Mouse (Mus musculus) kidney, embryonic 15.5 days (tissue): ENCODE results near the gene Traf4. TPM values are rescaled to one million over a fixed set of nuclear protein-coding genes. Genes with fewer than 3 reads are reported as not detected.

ENCODE experiments used
- ATAC-seq: fragments of 200-750 bp; cut with Nextera tagmentation; replicated peaks from 2 replicates; pipeline ENCODE4 v1.8.0; 2017; ENCODE audit warnings: moderate TSS enrichment; ENCODE audit not compliant: low FRiP score
- H3K27ac ChIP-seq: fragments of 300-500 bp; sonication (generic); 2 replicates; pipeline ENCODE4 v1.5.1; 2015; ENCODE audit warnings: mild to moderate bottlenecking, inconsistent platforms
- H3K27me3 ChIP-seq: fragments of 300-500 bp; sonication (generic); 2 replicates; pipeline ENCODE4 v1.6.1; 2015; ENCODE audit warnings: inconsistent platforms
- H3K36me3 ChIP-seq: fragments of 300-500 bp; sonication (generic); 2 replicates; pipeline ENCODE4 v1.6.1; 2015; ENCODE audit warnings: inconsistent platforms
- H3K4me1 ChIP-seq: fragments of 300-500 bp; sonication (generic); 2 replicates; pipeline ENCODE4 v1.6.1; 2015; ENCODE audit warnings: inconsistent platforms
- H3K4me2 ChIP-seq: fragments of 300-500 bp; sonication (generic); 2 replicates; pipeline ENCODE4 v1.6.1; 2015; ENCODE audit warnings: moderate library complexity, mild to moderate bottlenecking, inconsistent platforms
- H3K4me3 ChIP-seq: fragments of 300-500 bp; sonication (generic); replicated peaks from 2 replicates; pipeline ENCODE4 v1.5.1; 2015; ENCODE audit warnings: mild to moderate bottlenecking, inconsistent platforms
- H3K9ac ChIP-seq: fragments of 300-500 bp; sonication (generic); 2 replicates; pipeline ENCODE4 v1.6.1; 2015; ENCODE audit warnings: mild to moderate bottlenecking, inconsistent platforms
- H3K9me3 ChIP-seq: fragments of 300-500 bp; sonication (generic); replicated peaks from 2 replicates; pipeline ENCODE4 v1.6.1; 2016; ENCODE audit warnings: inconsistent platforms
- WGBS: fragments of 180-500 bp; shearing (Covaris S2); methylation state at CpG from one replicate; pipeline ENCODE4 v1.1.7; 2015; ENCODE audit warnings: mixed read lengths; 5-methylcytosine and 5-hydroxymethylcytosine counted together
- polyA plus RNA-seq: library from polyadenylated mRNA; unstranded; fragments of >200 nt; fragmentation: Nextera tagmentation; extraction: Ambion mirVana; gene quantifications from 2 replicates; pipeline ENCODE4 v1.2.1, GENCODE M21; 2015

Traf4 gene
- polyA plus RNA-seq = 94.2 and 99.5 TPM in 2 replicates

DNA sequence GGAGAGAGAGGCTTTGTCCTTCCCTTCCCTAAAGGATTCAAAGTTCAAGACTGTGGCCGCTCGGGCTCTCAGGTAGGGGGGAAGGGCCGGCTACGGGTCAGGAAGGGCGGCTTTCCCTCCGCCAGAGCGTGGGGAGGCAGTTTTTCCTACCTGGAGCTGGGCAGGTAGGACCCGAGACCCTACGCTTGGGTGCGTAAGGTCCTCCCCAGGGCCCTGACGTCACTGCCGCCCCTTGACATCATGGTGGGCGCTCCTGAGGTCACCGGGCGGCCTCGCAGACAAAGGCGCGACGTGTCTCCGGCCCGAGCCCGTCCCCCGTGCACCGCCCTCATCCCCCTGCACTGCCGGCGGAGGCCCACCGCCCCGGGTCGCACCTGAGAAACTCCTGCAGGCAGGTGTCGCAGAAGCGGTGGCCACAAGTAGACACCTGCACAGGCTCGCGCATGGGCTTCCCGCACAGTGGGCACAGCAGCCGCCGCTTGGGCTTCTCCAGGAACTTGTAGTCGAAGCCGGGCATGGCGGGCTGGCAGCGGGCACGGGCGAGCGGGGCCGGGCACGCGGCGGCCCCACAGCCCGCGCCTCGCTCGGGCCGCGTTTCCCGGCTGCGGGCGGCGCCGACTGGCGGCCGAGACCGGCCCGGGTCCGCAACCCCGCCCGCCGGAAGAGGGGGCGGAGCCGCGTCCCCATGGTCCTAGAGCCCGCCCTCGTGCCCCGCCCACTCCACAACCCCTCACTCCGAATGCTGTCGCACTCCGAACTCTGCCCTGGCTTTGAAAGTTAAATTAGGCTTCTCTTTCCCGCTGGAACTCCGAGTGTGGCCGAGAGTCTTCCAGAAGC is at the start of gene Traf4:
Gene Traf4, minus strand, starts transcription at position 666 of the 837 bp plus-strand sequence.
- Histone ChIP-seq H3K4me3 (peak within 1 kb of the TSS; percentile 100), H3K27ac (peak within 1 kb of the TSS; percentile 96), H3K4me1 (peaks cover 53% of the 10 kb centered on the region), H3K9me3 (no peaks in the 10 kb centered on the region), H3K4me2 (peak within 1 kb of the TSS; percentile 88), H3K9ac (peak within 1 kb of the TSS; percentile 100), H3K36me3 (peaks cover 35% of the 10 kb centered on the region), H3K27me3 (no peaks in the 10 kb centered on the region)
- ATAC-seq = peak; percentile 88
- WGBS = under 1% methylated on average over 78 of the region's 78 CpGs

DNA sequence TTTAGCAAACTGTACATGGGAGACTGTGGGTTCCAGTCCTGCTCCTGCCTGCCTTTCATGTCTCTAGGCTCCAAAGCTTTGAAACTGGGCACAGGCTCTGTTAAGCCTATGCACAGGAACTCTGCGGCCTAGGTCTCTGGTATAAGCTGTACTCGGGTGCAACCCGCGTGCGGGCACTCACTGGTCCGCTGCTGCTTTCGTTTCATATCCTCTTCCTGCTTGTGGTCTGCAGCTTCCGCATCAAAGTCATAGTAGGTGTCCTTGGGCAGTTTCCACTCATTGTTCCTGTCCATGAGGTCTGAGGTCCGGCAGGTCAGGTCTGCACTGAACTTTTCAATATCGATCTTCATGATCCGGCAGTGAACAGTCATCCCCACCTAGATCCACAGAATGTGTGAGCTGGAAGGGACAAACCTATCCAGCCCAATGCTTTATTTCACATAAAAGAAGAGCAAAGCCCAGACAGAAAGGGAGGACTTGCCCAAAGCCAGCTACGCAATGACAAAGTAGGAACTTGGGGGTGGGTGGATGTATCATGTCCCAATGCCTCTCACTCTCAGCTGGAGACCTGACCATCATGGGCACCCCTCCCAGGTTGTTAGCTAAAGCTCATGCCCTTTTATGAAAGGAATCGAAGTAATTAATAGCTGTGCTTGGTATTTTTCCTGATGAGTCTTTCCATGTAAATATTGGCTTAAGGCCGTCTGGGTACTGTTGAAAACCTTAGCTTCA is 47.9 kb upstream of the Traf4 start:
- WGBS = 95% methylated on average over 14 of the region's 14 CpGs
- Histone ChIP-seq H3K4me1 (no peaks in the 10 kb centered on the region), H3K4me2 (no peak overlapping the region), H3K9me3 (no peaks in the 10 kb centered on the region), H3K36me3 (peaks cover 100% of the 10 kb centered on the region), H3K27me3 (no peaks in the 10 kb centered on the region), H3K9ac (no peak overlapping the region), H3K27ac (no peak overlapping the region), H3K4me3 (no peak overlapping the region)
- ATAC-seq = no peak

DNA sequence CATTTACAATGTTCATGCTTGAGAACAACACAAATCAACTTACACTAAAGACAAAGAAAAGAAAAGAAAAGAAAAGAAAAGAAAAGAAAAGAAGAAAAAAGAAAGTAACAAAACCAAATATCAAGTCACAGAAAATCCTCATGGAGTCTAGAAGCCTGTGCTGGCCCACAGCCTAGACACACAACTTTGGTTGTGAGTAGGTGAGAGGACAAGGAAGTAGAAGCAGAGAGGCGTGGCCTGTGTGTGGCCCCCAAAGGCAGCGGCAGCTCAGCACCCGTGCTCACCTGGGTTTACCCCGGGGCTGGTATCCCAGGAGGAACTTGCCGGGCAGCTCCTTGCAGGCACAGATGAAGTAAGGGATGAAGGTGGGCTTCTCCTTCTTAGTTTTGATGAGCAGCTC is 46.1 kb upstream of the Traf4 start:
- ATAC-seq = no peak
- WGBS = 88% methylated on average over 5 of the region's 5 CpGs
- no peak overlapping the region for H3K27ac ChIP-seq
- no peaks in the 10 kb centered on the region; the same call in 1 of the 2 replicates for H3K4me1 ChIP-seq
- no peak overlapping the region for H3K4me2 ChIP-seq
- no peaks in the 10 kb centered on the region for H3K9me3 ChIP-seq
- no peak overlapping the region for H3K4me3 ChIP-seq
- peaks cover 100% of the 10 kb centered on the region for H3K36me3 ChIP-seq
- no peaks in the 10 kb centered on the region for H3K27me3 ChIP-seq
- H3K9ac ChIP-seq = no peak overlapping the region

DNA sequence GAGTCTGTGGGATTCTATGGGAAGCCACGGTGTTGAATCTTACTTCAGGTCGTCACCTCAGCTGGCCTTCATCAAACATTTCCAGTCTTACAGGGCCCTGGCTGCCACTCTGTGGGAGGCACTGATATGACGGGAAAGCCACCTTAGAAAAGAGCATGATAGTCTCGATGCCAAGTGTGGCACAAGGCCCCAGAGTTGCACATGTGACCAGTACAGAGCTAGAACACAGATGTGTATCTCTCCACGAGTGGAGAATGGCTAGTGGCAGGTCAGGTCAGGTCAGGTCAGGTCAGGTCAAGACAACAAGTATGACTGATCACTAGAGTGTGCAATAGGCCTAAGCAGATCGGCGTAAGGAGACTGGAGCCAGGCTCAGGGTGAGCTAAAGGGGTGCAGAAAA is 45.2 kb upstream of the Traf4 start:
- peaks cover 9% of the 10 kb centered on the region for H3K4me1 ChIP-seq
- H3K4me3 ChIP-seq = no peak overlapping the region
- peaks cover 100% of the 10 kb centered on the region for H3K36me3 ChIP-seq
- no peak overlapping the region for H3K9ac ChIP-seq
- H3K4me2 ChIP-seq = no peak overlapping the region
- 64% methylated on average over 7 of the region's 7 CpGs for WGBS
- no peak for ATAC-seq
- H3K9me3 ChIP-seq = no peaks in the 10 kb centered on the region
- H3K27ac ChIP-seq = no peak overlapping the region
- H3K27me3 ChIP-seq = no peaks in the 10 kb centered on the region

DNA sequence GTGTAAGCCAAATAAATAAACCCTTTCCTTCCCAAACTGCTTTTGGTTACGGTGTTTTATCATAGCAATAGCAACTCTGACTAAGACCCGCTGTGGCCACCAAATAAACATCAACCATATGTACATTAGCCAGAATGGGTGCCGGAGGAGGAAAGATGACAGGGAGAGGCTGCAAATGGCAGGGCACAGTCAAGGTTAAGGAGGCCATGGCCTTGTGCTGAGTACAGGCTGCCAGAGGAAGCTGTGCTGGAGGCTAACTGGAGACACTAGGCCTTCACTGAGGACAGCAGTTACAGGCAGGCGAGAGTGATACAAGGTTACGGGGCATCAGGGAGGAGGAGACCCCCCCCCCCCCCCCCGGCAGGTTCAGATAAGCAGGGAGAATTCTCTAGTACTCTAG is 44.5 kb upstream of the Traf4 start:
- Histone ChIP-seq H3K9me3 (no peaks in the 10 kb centered on the region), H3K36me3 (peaks cover 99% of the 10 kb centered on the region), H3K27me3 (no peaks in the 10 kb centered on the region), H3K27ac (no peak overlapping the region), H3K9ac (no peak overlapping the region), H3K4me1 (peaks cover 15% of the 10 kb centered on the region), H3K4me2 (no peak overlapping the region), H3K4me3 (no peak overlapping the region)
- no peak for ATAC-seq
- 92% methylated on average over 6 of the region's 6 CpGs for WGBS

DNA sequence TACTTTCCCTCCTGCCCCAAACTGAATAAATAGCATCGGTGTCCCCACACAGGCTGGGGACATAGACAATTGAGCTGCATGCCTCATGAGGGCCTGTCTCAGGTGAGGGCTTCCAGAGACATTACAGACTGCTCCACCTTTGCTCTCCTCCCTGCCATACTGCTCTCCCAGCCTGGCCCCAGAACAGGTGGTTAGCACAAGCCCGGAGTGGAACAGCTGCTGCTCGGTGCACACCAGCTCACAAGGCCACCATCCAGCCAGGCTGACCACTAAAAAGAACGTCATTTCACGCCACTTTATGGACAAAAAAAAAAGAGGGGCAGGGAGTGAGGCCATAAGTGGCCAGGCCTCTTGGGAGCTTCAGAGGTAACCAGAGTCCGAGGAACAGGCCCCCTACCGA is 41.8 kb upstream of the Traf4 start:
- H3K9me3 ChIP-seq = no peaks in the 10 kb centered on the region
- WGBS = 86% methylated on average over 7 of the region's 7 CpGs
- no peak overlapping the region for H3K4me3 ChIP-seq
- H3K27ac ChIP-seq = no peak overlapping the region
- H3K4me1 ChIP-seq = peaks cover 15% of the 10 kb centered on the region
- H3K36me3 ChIP-seq = peaks cover 81% of the 10 kb centered on the region
- H3K27me3 ChIP-seq = no peaks in the 10 kb centered on the region
- no peak overlapping the region for H3K4me2 ChIP-seq
- H3K9ac ChIP-seq = no peak overlapping the region
- no peak for ATAC-seq

DNA sequence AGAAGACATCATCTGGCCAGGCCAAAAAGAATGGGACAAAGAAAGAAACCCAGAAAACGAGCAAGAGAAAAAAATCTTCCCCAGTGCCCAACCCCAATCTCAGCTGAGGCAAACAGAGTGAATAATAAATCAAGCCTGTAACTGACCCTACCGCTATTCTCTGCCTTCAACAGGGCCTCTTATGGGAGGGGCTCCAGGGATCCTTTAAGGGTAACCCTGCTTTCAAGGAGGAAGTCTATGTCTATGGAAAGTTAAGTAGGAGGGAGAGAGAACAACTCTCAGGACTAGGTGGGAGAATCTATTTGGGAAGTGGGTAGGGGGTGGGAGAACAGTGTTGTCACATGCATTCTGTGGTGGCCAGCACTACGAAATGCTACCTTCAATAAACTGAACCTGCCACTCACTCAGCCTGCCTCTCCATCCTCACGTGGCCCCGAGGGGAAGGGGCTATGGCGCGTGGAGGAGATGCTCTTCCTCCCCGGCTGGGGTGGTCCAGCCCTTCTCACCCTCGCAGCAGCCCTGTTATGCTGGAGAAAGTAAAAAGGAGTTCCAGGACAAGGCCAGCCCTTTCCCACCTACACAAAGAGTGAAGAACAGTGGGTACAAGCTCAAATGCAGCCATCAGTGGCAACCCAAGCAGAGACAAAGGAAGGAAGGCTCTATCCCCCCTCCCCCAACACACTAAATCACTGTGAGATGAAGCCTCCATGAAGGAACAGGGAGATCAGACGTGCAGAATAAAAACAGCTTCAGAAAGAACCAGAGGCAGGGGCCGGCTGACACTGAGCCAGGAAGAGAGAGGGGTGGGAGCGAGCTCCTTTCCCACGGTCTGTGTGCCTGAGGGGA is 40.2 kb upstream of the Traf4 start:
- Histone ChIP-seq H3K4me1 (peaks cover 15% of the 10 kb centered on the region), H3K4me2 (no peak overlapping the region), H3K27me3 (no peaks in the 10 kb centered on the region), H3K27ac (peak overlapping the region; percentile 72), H3K36me3 (peaks cover 65% of the 10 kb centered on the region), H3K4me3 (no peak overlapping the region), H3K9me3 (no peaks in the 10 kb centered on the region), H3K9ac (no peak overlapping the region)
- no peak for ATAC-seq
- WGBS = 15% methylated on average over 13 of the region's 13 CpGs

DNA sequence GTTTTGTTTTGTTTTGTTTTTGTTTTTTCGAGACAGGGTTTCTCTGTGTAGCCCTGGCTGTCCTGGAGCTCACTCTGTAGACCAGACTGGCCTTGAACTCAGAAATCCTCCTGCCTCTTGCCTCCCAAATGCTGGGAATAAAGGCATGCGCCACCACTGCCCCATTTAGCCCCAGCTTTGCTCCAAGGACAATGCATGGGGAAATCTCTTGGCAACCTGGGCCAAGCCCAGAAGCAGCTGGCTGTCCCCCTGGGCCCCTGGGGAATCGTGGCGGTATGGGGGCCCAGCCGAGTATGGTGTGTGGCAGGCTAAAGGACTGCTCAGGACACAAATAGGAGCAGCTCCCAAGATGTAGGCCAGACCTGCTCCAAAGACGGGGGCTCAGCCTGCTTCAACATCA is 38.9 kb upstream of the Traf4 start:
- H3K9ac ChIP-seq = no peak overlapping the region
- peaks cover 52% of the 10 kb centered on the region for H3K36me3 ChIP-seq
- 89% methylated on average over 6 of the region's 6 CpGs for WGBS
- peaks cover 15% of the 10 kb centered on the region for H3K4me1 ChIP-seq
- no peak overlapping the region for H3K27ac ChIP-seq
- H3K27me3 ChIP-seq = no peaks in the 10 kb centered on the region
- no peak overlapping the region for H3K4me3 ChIP-seq
- H3K4me2 ChIP-seq = no peak overlapping the region
- H3K9me3 ChIP-seq = no peaks in the 10 kb centered on the region
- no peak for ATAC-seq

DNA sequence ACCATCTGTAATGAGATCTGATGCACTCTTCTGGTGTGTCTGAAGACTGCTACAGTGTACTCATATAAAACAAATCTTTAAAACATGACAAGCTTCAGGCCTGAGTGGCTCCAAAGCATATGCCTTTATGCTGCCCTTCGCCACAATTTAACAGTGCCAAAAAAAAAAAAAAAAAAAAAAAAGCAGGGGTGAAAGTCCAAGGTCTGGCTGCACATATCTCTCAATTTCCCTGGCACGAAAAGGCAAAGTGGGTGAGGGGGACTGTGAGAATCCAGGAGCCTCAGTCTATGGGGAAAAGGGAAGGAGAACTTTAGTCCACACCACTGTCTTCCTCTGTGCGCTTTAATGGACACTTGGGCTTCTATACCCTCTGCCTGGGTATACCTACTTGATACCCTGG is 37.0 kb upstream of the Traf4 start:
- ATAC-seq = no peak
- Histone ChIP-seq H3K9me3 (no peaks in the 10 kb centered on the region), H3K9ac (no peak overlapping the region), H3K4me1 (peaks cover 15% of the 10 kb centered on the region), H3K36me3 (peaks cover 33% of the 10 kb centered on the region), H3K27ac (no peak overlapping the region), H3K27me3 (no peaks in the 10 kb centered on the region), H3K4me2 (no peak overlapping the region), H3K4me3 (no peak overlapping the region)
- WGBS = 86% methylated on average over 3 of the region's 3 CpGs

DNA sequence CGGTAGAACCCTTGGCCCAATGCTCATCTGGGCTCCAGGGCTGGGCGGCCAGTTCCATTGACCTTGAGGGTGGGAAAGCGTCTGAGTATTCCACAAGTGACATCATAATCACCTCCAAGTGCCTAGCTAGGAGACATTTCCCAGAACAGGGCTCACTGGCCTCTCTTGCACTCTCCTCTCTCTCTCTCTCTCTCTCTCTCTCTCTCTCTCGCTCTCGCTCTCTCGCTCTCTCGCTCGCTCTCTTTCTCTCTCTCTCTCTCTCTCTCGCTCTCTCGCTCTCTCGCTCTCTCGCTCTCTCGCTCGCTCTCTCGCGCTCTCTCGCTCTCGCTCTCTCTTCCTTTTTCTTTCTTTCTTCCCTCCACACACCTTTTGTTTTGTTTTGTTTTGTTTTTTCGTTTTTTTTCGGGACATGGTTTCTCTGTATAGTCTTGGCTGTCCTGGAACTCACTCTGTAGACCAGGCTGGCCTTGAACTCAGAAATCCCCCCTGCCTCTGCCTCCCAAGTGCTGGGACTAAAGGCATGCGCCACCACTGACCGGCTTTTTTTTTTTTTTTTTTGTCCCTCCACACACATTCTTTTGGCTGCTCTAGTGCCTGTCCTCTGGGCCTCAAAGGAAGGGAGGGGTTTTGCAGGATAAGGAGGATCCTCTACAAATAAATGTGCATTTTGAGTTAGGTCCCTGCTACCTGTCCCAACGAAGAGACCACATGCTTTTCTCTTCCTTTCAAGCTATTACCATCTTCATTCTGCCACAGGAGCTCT is 29.9 kb upstream of the Traf4 start:
- WGBS = 67% methylated on average over 23 of the region's 23 CpGs
- Histone ChIP-seq H3K27ac (peak overlapping the region; percentile 71), H3K4me1 (peaks cover 22% of the 10 kb centered on the region), H3K4me2 (peak overlapping the region; percentile 62), H3K9ac (peak overlapping the region; percentile 16), H3K27me3 (no peaks in the 10 kb centered on the region), H3K9me3 (no peaks in the 10 kb centered on the region), H3K4me3 (peak overlapping the region; percentile 59), H3K36me3 (peaks cover 32% of the 10 kb centered on the region)
- ATAC-seq = no peak

DNA sequence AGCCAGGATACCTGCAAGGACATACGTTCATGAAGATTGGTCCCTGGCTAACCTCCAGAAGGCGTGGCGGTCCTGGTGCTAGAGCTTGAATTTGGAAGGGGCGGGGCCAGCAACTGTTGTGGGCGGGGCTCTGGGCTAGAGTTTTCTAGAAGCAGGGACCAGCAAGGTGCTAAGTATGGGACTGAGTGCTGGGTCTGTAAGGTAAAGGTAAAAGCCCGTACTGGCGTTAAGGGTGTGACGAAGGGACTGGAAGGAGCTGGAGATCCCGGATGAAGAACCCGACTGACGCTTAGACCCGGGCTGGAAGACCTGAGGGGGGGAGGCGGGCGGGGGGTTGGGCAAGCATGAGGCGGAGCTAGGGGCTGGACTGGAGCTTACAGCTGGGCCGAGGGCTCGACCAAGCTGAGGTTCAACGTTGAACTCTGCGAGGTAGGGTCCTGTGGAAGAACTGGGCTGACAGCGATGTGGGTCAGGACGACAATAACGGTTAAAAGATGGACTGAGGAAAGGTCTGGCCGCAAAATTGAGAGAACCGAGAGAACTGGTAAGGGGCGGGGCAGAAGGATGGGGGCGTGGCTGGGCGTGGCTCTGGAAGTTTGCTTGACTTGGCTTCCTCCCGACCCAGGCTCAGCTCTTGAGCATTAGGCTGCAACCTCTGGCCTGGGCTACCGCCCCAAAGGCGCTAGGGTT is 29.2 kb upstream of the Traf4 start:
- peak; percentile 77 for ATAC-seq
- Histone ChIP-seq H3K9me3 (no peaks in the 10 kb centered on the region), H3K9ac (peak overlapping the region; percentile 16), H3K4me3 (peak overlapping the region; percentile 59), H3K4me2 (peak overlapping the region; percentile 62), H3K27ac (peak overlapping the region; percentile 71), H3K4me1 (peaks cover 30% of the 10 kb centered on the region), H3K27me3 (no peaks in the 10 kb centered on the region), H3K36me3 (peaks cover 33% of the 10 kb centered on the region)
- WGBS = 3% methylated on average over 30 of the region's 30 CpGs
